Mouse (Mus musculus) ES-Bruce4 (cell line): ENCODE data around the gene Mtor.

Source experiments
- CTCF ChIP-seq: IDR thresholded peaks from one replicate; pipeline ENCODE4 v1.8.1; 2011; ENCODE audit warnings: low read depth, low read length
- POLR2A ChIP-seq: IDR thresholded peaks from one replicate; pipeline ENCODE4 v1.8.1; 2011; ENCODE audit warnings: low read length; ENCODE audit not compliant: insufficient read depth

- TF ChIP-seq CTCF: no peak
- no peak for TF ChIP-seq POLR2A
Observed at GRCm38 (mm10) chr4:148435106-148435505, 13.3 kb upstream of the Mtor start.
